Mouse (Mus musculus): Measurements from ENCODE around the gene Magi1. TPM values are rescaled to one million over a fixed set of nuclear protein-coding genes. Genes with fewer than 3 reads are reported as not detected.

Gene Magi1
- 0.13 to 0.23 TPM in 2 of 4 replicates, not detected in the others for total RNA-seq (2023)

GRCm38 (mm10) chr6:94283318-94284061, at the start of gene Magi1:
Magi1 (minus strand) TSS chr6:94283917.

Other genes starting within 250 kb of the Magi1 start
- 17.3 to 24.0 TPM (median 19.8 TPM) in 4 replicates for gene Slc25a26, start 216.4 kb upstream of the Magi1 start, total RNA-seq (2023)

Measured in B cell, adult 62 days (primary cell).